Mouse (Mus musculus) megakaryocyte, embryonic 14.5 days (primary cell): ENCODE data around the gene Fbxw13.
"Not testable (repeated sequence)": the region's sequence is repeated elsewhere in the genome, so short reads cannot be mapped to it uniquely, and the experiment has no call there.

ENCODE experiments used
- FLI1 ChIP-seq: IDR thresholded peaks from 2 replicates; pipeline ENCODE4 v1.6.1; 2012; ENCODE audit warnings: low read length, inconsistent platforms, mixed read lengths
- GATA1 ChIP-seq: IDR thresholded peaks from 3 replicates; pipeline ENCODE4 v1.6.1; 2012; ENCODE audit warnings: mixed read lengths, low read length, inconsistent platforms, borderline replicate concordance

GRCm38 (mm10) chr9:109195875-109196274 lies at the start of gene Fbxw13:
- not testable (repeated sequence) for TF ChIP-seq GATA1, FLI1
